Mouse (Mus musculus) CH12.LX (cell line): ENCODE measurements around the gene Fbf1. TPM values are rescaled to one million over a fixed set of nuclear protein-coding genes. Genes with fewer than 3 reads are reported as not detected.

Experiments used
- DNase-seq: peaks from one replicate; pipeline ENCODE4 v3.0.0-alpha.2; 2013; ENCODE audit errors: extremely low read depth
- H3K27ac ChIP-seq: 2 replicates; pipeline ENCODE4 v1.5.1; 2012; ENCODE audit warnings: low read depth, mild to moderate bottlenecking, control low read depth, moderate library complexity; ENCODE audit not compliant: insufficient read depth
- H3K27me3 ChIP-seq: replicated peaks from 2 replicates; pipeline ENCODE3; 2012; ENCODE audit warnings: inconsistent platforms
- H3K36me3 ChIP-seq, 2 experiments: replicated peaks in 1 of 2; 2 replicates each; pipeline versions ENCODE3 to v1.6.1; 2012; ENCODE audit warnings: inconsistent platforms in 1 of 2, low read length in 1 of 2, mild to moderate bottlenecking in 1 of 2, mixed read lengths in 1 of 2, moderate library complexity in 1 of 2; ENCODE audit not compliant: control insufficient read depth in 1 of 2, insufficient read depth in 1 of 2
- H3K4me1 ChIP-seq, 2 experiments: 2 replicates each; pipeline ENCODE4 v1.6.1; 2012; ENCODE audit warnings: inconsistent platforms in 1 of 2, moderate library complexity in 1 of 2; ENCODE audit not compliant: insufficient read depth in 2 of 2, control insufficient read depth in 1 of 2
- H3K4me2 ChIP-seq: 2 replicates; pipeline ENCODE4 v1.6.1; 2012; ENCODE audit warnings: low read depth, mild to moderate bottlenecking, control low read depth; ENCODE audit not compliant: poor library complexity, insufficient read depth, severe bottlenecking
- H3K4me3 ChIP-seq, 3 experiments: fragments of 150-350 bp in 1 of 3; sonication (generic) in 1 of 3; replicated peaks in 1 of 3; 2 replicates each; pipeline versions ENCODE3 to v1.5.1; 2011 to 2012; ENCODE audit warnings: low read depth in 2 of 3, low read length in 2 of 3, mild to moderate bottlenecking in 2 of 3, moderate library complexity in 2 of 3, control low read depth in 1 of 3, improper control_type of control experiment in 1 of 3, inconsistent platforms in 1 of 3, mixed read lengths in 1 of 3; ENCODE audit not compliant: poor library complexity in 1 of 3
- H3K79me2 ChIP-seq: replicated peaks from 2 replicates; pipeline ENCODE4 v1.6.1; 2012; ENCODE audit warnings: mild to moderate bottlenecking, moderate library complexity; ENCODE audit not compliant: control insufficient read depth, poor library complexity, insufficient read depth, severe bottlenecking; ENCODE audit errors: extremely low read depth
- H3K9ac ChIP-seq: 2 replicates; pipeline ENCODE4 v1.6.1; 2012; ENCODE audit warnings: low read depth, mild to moderate bottlenecking, control low read depth, moderate library complexity; ENCODE audit not compliant: insufficient read depth
- H3K9me3 ChIP-seq: replicated peaks from 2 replicates; pipeline ENCODE3; 2012; ENCODE audit warnings: low read length, inconsistent platforms, mixed read lengths
- E2F4 ChIP-seq: IDR thresholded peaks from 2 replicates; pipeline ENCODE4 v1.6.1; 2011; ENCODE audit warnings: low read depth, low read length, improper control_type of control experiment; ENCODE audit not compliant: insufficient replicate concordance
- ELF1 ChIP-seq: IDR thresholded peaks from 2 replicates; pipeline ENCODE4 v1.6.1; 2014; ENCODE audit warnings: low read depth, mild to moderate bottlenecking, inconsistent platforms, low read length, improper control_type of control experiment
- EP300 ChIP-seq: IDR thresholded peaks from 2 replicates; pipeline ENCODE4 v1.6.1; 2011; ENCODE audit warnings: low read length, improper control_type of control experiment
- ETS1 ChIP-seq: conservative IDR thresholded peaks from 2 replicates; pipeline ENCODE4 v1.6.1; 2012; ENCODE audit warnings: low read depth, mild to moderate bottlenecking, inconsistent platforms, low read length, improper control_type of control experiment, moderate library complexity
- GABPA ChIP-seq: IDR thresholded peaks from 2 replicates; pipeline ENCODE4 v1.6.1; 2012; ENCODE audit warnings: low read depth, low read length, improper control_type of control experiment, inconsistent platforms; ENCODE audit not compliant: insufficient replicate concordance
- HCFC1 ChIP-seq: IDR thresholded peaks from 2 replicates; pipeline ENCODE4 v1.6.1; 2012; ENCODE audit warnings: low read depth, mild to moderate bottlenecking, inconsistent platforms, low read length, improper control_type of control experiment
- KAT2A ChIP-seq: IDR thresholded peaks from 2 replicates; pipeline ENCODE4 v1.6.1; 2012; ENCODE audit warnings: low read length, improper control_type of control experiment, inconsistent platforms; ENCODE audit not compliant: insufficient replicate concordance
- MAZ ChIP-seq: IDR thresholded peaks from 2 replicates; pipeline ENCODE4 v1.6.1; 2012; ENCODE audit warnings: low read depth, mild to moderate bottlenecking, inconsistent platforms, low read length, improper control_type of control experiment, moderate library complexity
- MEF2A ChIP-seq: IDR thresholded peaks from 2 replicates; pipeline ENCODE4 v1.6.1; 2014; ENCODE audit warnings: low read depth, mild to moderate bottlenecking, inconsistent platforms, low read length, improper control_type of control experiment, borderline replicate concordance
- MXI1 ChIP-seq: IDR thresholded peaks from 2 replicates; pipeline ENCODE4 v1.6.1; 2011; ENCODE audit warnings: mild to moderate bottlenecking, low read depth, low read length, improper control_type of control experiment
- POLR2A ChIP-seq: IDR thresholded peaks from 2 replicates; pipeline ENCODE4 v1.6.1; 2011; ENCODE audit warnings: low read depth, mild to moderate bottlenecking, improper control_type of control experiment, low read length
- POLR2AphosphoS2 ChIP-seq: IDR thresholded peaks from 2 replicates; pipeline ENCODE4 v1.6.1; 2011; ENCODE audit warnings: low read depth, low read length, improper control_type of control experiment
- RAD21 ChIP-seq: IDR thresholded peaks from 2 replicates; pipeline ENCODE4 v1.6.1; 2011; ENCODE audit warnings: low read depth, mild to moderate bottlenecking, low read length, improper control_type of control experiment, moderate library complexity
- RCOR1 ChIP-seq: conservative IDR thresholded peaks from 2 replicates; pipeline ENCODE4 v1.6.1; 2012; ENCODE audit warnings: low read depth, mild to moderate bottlenecking, inconsistent platforms, low read length, improper control_type of control experiment
- SMC3 ChIP-seq: IDR thresholded peaks from 2 replicates; pipeline ENCODE4 v1.6.1; 2011; ENCODE audit warnings: low read depth, low read length, improper control_type of control experiment
- TBP ChIP-seq: conservative IDR thresholded peaks from 2 replicates; pipeline ENCODE4 v1.6.1; 2011; ENCODE audit warnings: low read depth, low read length, improper control_type of control experiment
- UBTF ChIP-seq: IDR thresholded peaks from 2 replicates; pipeline ENCODE4 v1.6.1; 2012; ENCODE audit warnings: low read depth, mild to moderate bottlenecking, inconsistent platforms, low read length, improper control_type of control experiment, moderate library complexity
- ZC3H11A ChIP-seq: IDR thresholded peaks from 2 replicates; pipeline ENCODE4 v1.6.1; 2012; ENCODE audit warnings: low read depth, mild to moderate bottlenecking, inconsistent platforms, low read length, improper control_type of control experiment
- ZKSCAN1 ChIP-seq: IDR thresholded peaks from 2 replicates; pipeline ENCODE4 v1.6.1; 2012; ENCODE audit warnings: low read depth, inconsistent platforms, low read length, improper control_type of control experiment, borderline replicate concordance
- ZMIZ1 ChIP-seq: IDR thresholded peaks from 2 replicates; pipeline ENCODE4 v1.6.1; 2012; ENCODE audit warnings: low read depth, mild to moderate bottlenecking, inconsistent platforms, low read length, improper control_type of control experiment
- dilution Hi-C: fragments of 300-500 bp; cut with MboI; formaldehyde crosslinking; loops from 2 replicates; pipeline ENCODE4 v1.14.3; 2020; ENCODE audit warnings: low sequenced_read_pairs; ENCODE audit not compliant: extremely low pct_unique_long_range_greater_than_20kb, extremely low pct_ligation_motif_present
- in situ Hi-C: fragments of 300-500 bp; cut with MboI; formaldehyde crosslinking; loops from 3 replicates; pipeline ENCODE4 v1.14.3; 2019; ENCODE audit warnings: low sequenced_read_pairs, low pct_ligation_motif_present, low pct_unique_long_range_greater_than_20kb, mixed read lengths
- polyA plus RNA-seq: library from polyadenylated mRNA; unstranded; fragments of >175 nt; gene quantifications from 2 replicates; pipeline ENCODE4 v1.2.1, GENCODE M21; 2012; ENCODE audit warnings: low read depth; ENCODE audit not compliant: insufficient read length
- total RNA-seq, 2 experiments: library from RNA; depleted of rRNA; stranded (reverse); fragments of 300-350 nt in 1 of 2; fragments of >200 nt in 1 of 2; gene quantifications; 2 replicates each; pipeline ENCODE4 v1.2.3; 2012 to 2014

Gene Fbf1
- total and polyA plus RNA-seq, 3 experiments: 23.9 to 44.8 (median 39.0) TPM

GRCm38 (mm10) chr11:116161312-116161711 is 6.7 kb downstream of the Fbf1 start:
- dilution Hi-C loops: no loop called here
- H3K4me2 ChIP-seq: no peak overlapping the region
- TF ChIP-seq POLR2A (no peak), SMC3 (no peak), TBP (no peak), MAZ (no peak), ZC3H11A (no peak), ZMIZ1 (no peak), GABPA (no peak), MEF2A (no peak), KAT2A (no peak), MXI1 (no peak)

GRCm38 (mm10) chr11:116150960-116151359 is 17.0 kb downstream of the Fbf1 start:
- dilution Hi-C loops: no loop called here
- Histone ChIP-seq H3K27ac (no peak overlapping the region), H3K36me3 (peaks cover 97 to 100% of the 10 kb centered on the region in 2 experiments)

More at GRCm38 (mm10) chr11:116161312-116161711, 6.7 kb downstream of the Fbf1 start:
- no peaks in the 10 kb centered on the region for H3K4me1 ChIP-seq
- H3K27ac ChIP-seq: no peak overlapping the region
- H3K9ac ChIP-seq: no peak overlapping the region
- no peaks in the 10 kb centered on the region for H3K79me2 ChIP-seq
- no peaks in the 10 kb centered on the region for H3K27me3 ChIP-seq
- in situ Hi-C loops: no loop called here
- no peak for DNase-seq
- H3K9me3 ChIP-seq: no peaks in the 10 kb centered on the region
- H3K4me3 ChIP-seq: no peak overlapping the region
- H3K36me3 ChIP-seq: peaks cover 53 to 93% of the 10 kb centered on the region in 2 experiments

More at GRCm38 (mm10) chr11:116150960-116151359, 17.0 kb downstream of the Fbf1 start:
- H3K4me1 ChIP-seq: no peaks in the 10 kb centered on the region
- H3K9ac ChIP-seq: no peak overlapping the region
- H3K4me2 ChIP-seq: no peak overlapping the region
- no peak for TF ChIP-seq EP300
- TF ChIP-seq ETS1: no peak
- TF ChIP-seq E2F4: no peak
- no peak for TF ChIP-seq UBTF
- TF ChIP-seq HCFC1: no peak
- no peak for TF ChIP-seq TBP
- no peak for TF ChIP-seq KAT2A
- TF ChIP-seq MXI1: no peak
- no peak for TF ChIP-seq RAD21
- no peak for TF ChIP-seq ELF1
- no peak for TF ChIP-seq MAZ
- no peak for TF ChIP-seq POLR2A
- no peak for TF ChIP-seq SMC3
- TF ChIP-seq POLR2AphosphoS2: no peak
- TF ChIP-seq RCOR1: no peak
- TF ChIP-seq ZKSCAN1: no peak
- H3K27me3 ChIP-seq: no peaks in the 10 kb centered on the region
- no peaks in the 10 kb centered on the region for H3K79me2 ChIP-seq
- in situ Hi-C loops: no loop called here
- no peak overlapping the region for H3K4me3 ChIP-seq
- no peak for DNase-seq
- no peaks in the 10 kb centered on the region for H3K9me3 ChIP-seq
